Mouse (Mus musculus): ENCODE data around the gene Bod1l. TPM values are rescaled to one million over a fixed set of nuclear protein-coding genes. Genes with fewer than 3 reads are reported as not detected.

The Bod1l gene
- total RNA-seq, 2 experiments from 2014 or later = 35.8 to 37.5 TPM

- DNase-seq (ENCODE audit: low spot score in 2 of 2) = no peak
Measured at GRCm38 (mm10) chr5:41760831-41761508, 83.1 kb downstream of the Bod1l start.

- no peak for DNase-seq (ENCODE audit: low spot score in 2 of 2)
Measured at GRCm38 (mm10) chr5:41760071-41760470, 84.0 kb downstream of the Bod1l start.

- DNase-seq (ENCODE audit: low spot score in 2 of 2) = no peak
Measured at GRCm38 (mm10) chr5:41758671-41759639, 85.2 kb downstream of the Bod1l start.

GRCm38 (mm10) chr5:41757338-41757737 lies 86.8 kb downstream of the Bod1l start:
- no peak for DNase-seq (ENCODE audit: low spot score in 2 of 2)

GRCm38 (mm10) chr5:41756396-41756795 lies 87.7 kb downstream of the Bod1l start:
- DNase-seq (ENCODE audit: low spot score in 2 of 2) = no peak

- no peak for DNase-seq (ENCODE audit: low spot score in 2 of 2)
Measured at GRCm38 (mm10) chr5:41755373-41755960, 88.6 kb downstream of the Bod1l start.

- DNase-seq (ENCODE audit: low spot score in 2 of 2) = no peak
Measured at GRCm38 (mm10) chr5:41754836-41755235, 89.3 kb downstream of the Bod1l start.

- DNase-seq (ENCODE audit: low spot score in 2 of 2) = no peak
Measured at GRCm38 (mm10) chr5:41754226-41754775, 89.8 kb downstream of the Bod1l start.

GRCm38 (mm10) chr5:41752721-41753120 lies 91.4 kb downstream of the Bod1l start:
- DNase-seq (ENCODE audit: low spot score in 2 of 2) = no peak

GRCm38 (mm10) chr5:41744898-41745780 lies 99.0 kb downstream of the Bod1l start:
- DNase-seq (ENCODE audit: low spot score in 2 of 2) = no peak

- DNase-seq (ENCODE audit: low spot score in 2 of 2) = no peak
Measured at GRCm38 (mm10) chr5:41744234-41744633, 99.9 kb downstream of the Bod1l start.

GRCm38 (mm10) chr5:41738817-41739216 lies 105.3 kb downstream of the Bod1l start:
- DNase-seq (ENCODE audit: low spot score in 2 of 2) = no peak

Small RNA genes within 50 kb of the gene (microRNA-seq; reads per million reads assigned to microRNA genes)
- gene Mir6414 = 0 reads per million in 2 experiments

Other genes with a start within 250 kb of the Bod1l start
- gene Rab28, start 136.2 kb downstream of the Bod1l start, total RNA-seq (2021) = 10 to 100 TPM; 83.9 to 85.6 TPM
- gene Nkx3-2, start 79.8 kb downstream of the Bod1l start, total RNA-seq (2021) = not detected
- gene Gm16223, start 223.6 kb upstream of the Bod1l start, total RNA-seq (2021) = not detected